Mouse (Mus musculus) neural tube, embryonic 15.5 days (tissue): ENCODE measurements around the gene 1700020D05Rik. TPM values are rescaled to one million over a fixed set of nuclear protein-coding genes. Genes with fewer than 3 reads are reported as not detected.
"Not testable (repeated sequence)": the region's sequence is repeated elsewhere in the genome, so short reads cannot be mapped to it uniquely, and the experiment has no call there.

Source experiments
- ATAC-seq: fragments of 200-750 bp; cut with Nextera tagmentation; 2 replicates; pipeline ENCODE4 v1.8.0; 2017; ENCODE audit warnings: mild to moderate bottlenecking, moderate TSS enrichment, moderate library complexity; ENCODE audit not compliant: low FRiP score
- H3K27ac ChIP-seq: fragments of 300-500 bp; sonication (generic); replicated peaks from 2 replicates; pipeline ENCODE4 v1.5.1; 2015; ENCODE audit warnings: mild to moderate bottlenecking, inconsistent platforms
- H3K27me3 ChIP-seq: fragments of 300-500 bp; sonication (generic); replicated peaks from 2 replicates; pipeline ENCODE4 v1.6.1; 2015; ENCODE audit warnings: inconsistent platforms
- H3K36me3 ChIP-seq: fragments of 300-500 bp; sonication (generic); 2 replicates; pipeline ENCODE4 v1.6.1; 2015; ENCODE audit warnings: inconsistent platforms
- H3K4me1 ChIP-seq: fragments of 300-500 bp; sonication (generic); 2 replicates; pipeline ENCODE4 v1.6.1; 2015; ENCODE audit warnings: inconsistent platforms
- H3K4me2 ChIP-seq: fragments of 300-500 bp; sonication (generic); 2 replicates; pipeline ENCODE4 v1.6.1; 2015; ENCODE audit warnings: inconsistent platforms, mild to moderate bottlenecking, moderate library complexity
- H3K4me3 ChIP-seq: fragments of 300-500 bp; sonication (generic); replicated peaks from 2 replicates; pipeline ENCODE4 v1.5.1; 2015; ENCODE audit warnings: mild to moderate bottlenecking, inconsistent platforms
- H3K9ac ChIP-seq: fragments of 300-500 bp; sonication (generic); replicated peaks from 2 replicates; pipeline ENCODE4 v1.6.1; 2015; ENCODE audit warnings: mild to moderate bottlenecking, inconsistent platforms
- H3K9me3 ChIP-seq: fragments of 300-500 bp; sonication (generic); replicated peaks from 2 replicates; pipeline ENCODE4 v1.6.1; 2016; ENCODE audit warnings: inconsistent platforms
- WGBS: fragments of 180-500 bp; shearing (Covaris S2); methylation state at CpG from one replicate; pipeline ENCODE4 v1.1.7; 2015; ENCODE audit warnings: mixed read lengths; 5-methylcytosine and 5-hydroxymethylcytosine counted together
- polyA plus RNA-seq: library from polyadenylated mRNA; unstranded; fragments of >200 nt; fragmentation: Nextera tagmentation; extraction: Ambion mirVana; gene quantifications from 2 replicates; pipeline ENCODE4 v1.2.1, GENCODE M21; 2015

1700020D05Rik gene
- polyA plus RNA-seq, 1 experiment from 2014 or later = 0.20 TPM

- Histone ChIP-seq H3K9me3 (no peaks in the 10 kb centered on the region), H3K36me3 (peaks cover 53% of the 10 kb centered on the region), H3K9ac (no peak overlapping the region), H3K4me3 (0 out of 2 replicates have a peak overlapping the region, but pooled peaks have one; percentile 98), H3K27me3 (no peaks in the 10 kb centered on the region), H3K4me2 (peak overlapping the region; percentile 85), H3K4me1 (peaks cover 42% of the 10 kb centered on the region), H3K27ac (no peak overlapping the region)
- no peak for ATAC-seq
- WGBS = 89% methylated on average over 4 of the region's 4 CpGs
Observed at GRCm38 (mm10) chr19:5492641-5493040, 10.9 kb downstream of the 1700020D05Rik start.

GRCm38 (mm10) chr19:5490898-5491708 lies 12.5 kb downstream of the 1700020D05Rik start:
- Histone ChIP-seq H3K9me3 (no peaks in the 10 kb centered on the region), H3K4me1 (peaks cover 57% of the 10 kb centered on the region), H3K4me3 (peak overlapping the region; percentile 98), H3K27ac (peak overlapping the region; percentile 99), H3K36me3 (peaks cover 38% of the 10 kb centered on the region), H3K27me3 (no peaks in the 10 kb centered on the region), H3K9ac (peak overlapping the region; percentile 83), H3K4me2 (peak overlapping the region; percentile 85)
- ATAC-seq = peak; percentile 25
- WGBS = under 1% methylated on average over 56 of the region's 59 CpGs

GRCm38 (mm10) chr19:5490313-5490897 lies 13.2 kb downstream of the 1700020D05Rik start, which contains the start of gene Cfl1:
TSS of gene Cfl1 (plus strand) at chr19:5490455.
- WGBS = under 1% methylated on average over 61 of the region's 62 CpGs
- Histone ChIP-seq H3K27me3 (no peaks in the 10 kb centered on the region), H3K9ac (peak within 1 kb of the TSS; percentile 83), H3K9me3 (no peaks in the 10 kb centered on the region), H3K4me3 (peak within 1 kb of the TSS; percentile 98), H3K27ac (peak within 1 kb of the TSS; percentile 99), H3K36me3 (peaks cover 32% of the 10 kb centered on the region), H3K4me2 (peak within 1 kb of the TSS; percentile 85), H3K4me1 (peaks cover 59% of the 10 kb centered on the region)
- peak; percentile 72 for ATAC-seq

DNA sequence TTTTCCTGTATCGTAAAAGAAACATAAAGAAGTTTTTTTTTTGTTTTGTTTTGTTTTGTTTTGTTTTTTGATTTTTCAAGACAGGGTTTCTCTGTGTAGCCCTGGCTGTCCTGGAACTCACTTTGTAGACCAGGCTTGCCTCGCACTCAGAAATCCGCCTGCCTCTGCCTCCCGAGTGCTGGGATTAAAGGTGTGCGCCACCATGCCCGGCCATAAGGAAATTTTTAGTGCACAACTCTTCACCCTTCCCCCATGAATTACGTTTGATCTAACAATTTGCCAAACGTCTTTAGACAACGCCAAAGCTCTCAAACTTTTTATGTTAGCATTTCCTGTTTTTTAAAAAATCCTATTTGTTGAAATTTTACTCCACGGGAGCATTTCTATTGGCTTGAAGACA lies 13.9 kb downstream of the 1700020D05Rik start:
- not testable (repeated sequence) for H3K9ac ChIP-seq, H3K9me3 ChIP-seq, H3K27me3 ChIP-seq, ATAC-seq
- peak overlapping the region; percentile 85 for H3K4me2 ChIP-seq
- 55% methylated on average over 10 of the region's 10 CpGs for WGBS
- H3K36me3 ChIP-seq = peaks cover 35% of the 10 kb centered on the region
- peaks cover 59% of the 10 kb centered on the region for H3K4me1 ChIP-seq
- H3K27ac ChIP-seq = peak overlapping the region; percentile 99
- H3K4me3 ChIP-seq = peak overlapping the region; percentile 98

GRCm38 (mm10) chr19:5488878-5489571 lies 14.6 kb downstream of the 1700020D05Rik start:
- under 1% methylated on average over 26 of the region's 26 CpGs for WGBS
- peak overlapping the region; percentile 48 for H3K9ac ChIP-seq
- H3K4me1 ChIP-seq = peaks cover 55% of the 10 kb centered on the region

DNA sequence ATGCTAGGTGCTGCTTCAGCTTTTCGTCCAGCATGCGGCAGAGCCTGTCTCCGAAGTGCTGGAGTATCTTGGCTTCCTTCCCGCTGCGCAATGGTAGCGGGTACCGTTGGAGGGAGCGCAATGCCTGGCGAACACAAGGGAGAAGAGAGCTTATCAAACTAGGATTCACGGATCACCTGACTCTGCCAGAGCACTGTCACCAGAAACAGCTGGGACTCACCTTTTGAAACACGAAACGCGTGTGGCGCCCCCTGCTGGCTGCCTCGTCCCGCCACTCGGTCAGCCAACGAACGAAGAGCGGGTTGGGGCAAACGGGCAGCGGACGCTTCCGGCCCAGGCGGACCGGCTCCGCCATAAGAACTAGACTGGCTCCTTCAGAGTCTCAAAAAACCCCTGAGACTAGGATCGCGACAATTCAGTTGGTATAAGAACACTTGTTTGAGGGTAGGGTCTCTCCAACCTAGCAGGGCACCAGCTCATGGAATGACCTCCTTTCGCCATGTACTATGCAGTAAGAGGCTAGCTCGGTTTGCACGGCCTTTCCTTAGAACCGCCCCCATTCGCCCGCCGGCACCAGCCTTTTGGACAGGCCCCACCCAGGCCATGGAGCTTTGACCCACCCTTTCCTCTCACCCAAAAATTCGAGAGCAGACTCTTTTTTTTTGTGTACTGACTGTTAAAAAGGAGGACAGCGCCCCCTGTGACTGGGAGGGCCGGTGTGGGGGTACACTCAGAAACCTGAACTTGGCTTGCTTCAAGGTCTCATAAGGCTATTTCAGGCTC lies 15.6 kb downstream of the 1700020D05Rik start, which contains the start of gene Mus81:
Gene Mus81 (minus strand): TSS at position 635 of the 783 bp plus-strand sequence.
- peak; percentile 58 for ATAC-seq
- Histone ChIP-seq H3K4me3 (peak within 1 kb of the TSS; percentile 63), H3K9ac (peak within 1 kb of the TSS; percentile 64), H3K36me3 (peaks cover 35% of the 10 kb centered on the region), H3K4me1 (peaks cover 49% of the 10 kb centered on the region), H3K27ac (peak within 1 kb of the TSS; percentile 99), H3K27me3 (no peaks in the 10 kb centered on the region), H3K9me3 (no peaks in the 10 kb centered on the region), H3K4me2 (peak within 1 kb of the TSS; percentile 85)
- under 1% methylated on average over 39 of the region's 39 CpGs for WGBS

More at GRCm38 (mm10) chr19:5488878-5489571, 14.6 kb downstream of the 1700020D05Rik start:
- Histone ChIP-seq H3K9me3 (no peaks in the 10 kb centered on the region), H3K27ac (peak overlapping the region; percentile 99), H3K4me2 (peak overlapping the region; percentile 85), H3K27me3 (no peaks in the 10 kb centered on the region), H3K36me3 (peaks cover 35% of the 10 kb centered on the region), H3K4me3 (peak overlapping the region; percentile 63)
- peak; percentile 72 for ATAC-seq

DNA sequence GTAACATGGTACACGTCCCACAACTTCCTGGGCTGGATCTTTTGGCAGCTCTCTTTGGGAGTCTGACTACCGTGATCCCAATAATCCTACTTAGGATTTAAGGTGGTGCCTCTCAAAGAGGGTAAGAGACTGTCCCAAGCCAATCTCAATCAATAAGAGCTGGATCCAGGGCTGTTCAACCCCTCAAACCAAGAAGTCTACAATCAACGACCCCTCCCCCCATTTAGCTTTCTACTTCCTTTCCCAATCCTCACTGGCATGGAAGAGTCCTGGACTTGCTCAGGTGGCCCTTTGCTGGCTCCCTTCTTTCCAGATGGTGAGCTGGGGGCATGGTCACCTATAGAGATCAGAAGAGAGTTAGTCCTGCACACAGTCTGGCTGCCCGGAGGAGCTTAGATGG lies 16.8 kb downstream of the 1700020D05Rik start:
- H3K4me3 ChIP-seq = peak overlapping the region; percentile 63
- no peak for ATAC-seq
- 88% methylated on average over 4 of the region's 4 CpGs for WGBS

GRCm38 (mm10) chr19:5486286-5486685 lies 17.3 kb downstream of the 1700020D05Rik start:
- H3K4me3 ChIP-seq = no peak overlapping the region
- no peaks in the 10 kb centered on the region for H3K27me3 ChIP-seq
- no peak for ATAC-seq
- H3K9me3 ChIP-seq = no peaks in the 10 kb centered on the region
- H3K4me1 ChIP-seq = peaks cover 35% of the 10 kb centered on the region
- 88% methylated on average over 8 of the region's 8 CpGs for WGBS
- no peak overlapping the region for H3K27ac ChIP-seq
- 0 out of 2 replicates have a peak overlapping the region, but pooled peaks have one; percentile 85 for H3K4me2 ChIP-seq
- H3K36me3 ChIP-seq = peaks cover 42% of the 10 kb centered on the region
- H3K9ac ChIP-seq = no peak overlapping the region

More for the DNA sequence above, 16.8 kb downstream of the 1700020D05Rik start:
- peak overlapping the region; percentile 85 for H3K4me2 ChIP-seq
- no peak overlapping the region for H3K9ac ChIP-seq
- peaks cover 37% of the 10 kb centered on the region for H3K36me3 ChIP-seq
- H3K9me3 ChIP-seq = no peaks in the 10 kb centered on the region
- H3K27ac ChIP-seq = peak overlapping the region; percentile 99; the same call in 1 of the 2 replicates
- peaks cover 37% of the 10 kb centered on the region for H3K4me1 ChIP-seq
- H3K27me3 ChIP-seq = no peaks in the 10 kb centered on the region

DNA sequence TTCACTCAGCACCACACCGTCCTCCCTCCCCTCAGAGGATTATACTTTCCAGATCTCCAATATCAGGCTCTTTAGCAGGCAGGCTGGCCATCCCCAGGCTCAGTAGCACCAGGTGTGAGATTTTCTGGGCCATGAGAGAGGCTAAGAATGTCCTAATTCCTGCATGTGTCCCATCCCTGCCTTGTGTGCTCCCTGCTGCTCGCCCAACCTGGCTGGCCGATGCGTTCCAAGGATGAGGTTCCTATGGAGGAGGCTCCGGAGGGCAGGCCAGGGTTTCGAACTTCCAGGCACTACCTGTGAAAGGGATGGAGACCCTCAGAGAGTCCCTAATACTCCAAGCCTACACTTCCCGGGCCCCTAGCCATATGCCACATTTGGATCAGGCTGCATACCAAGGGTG lies 17.8 kb downstream of the 1700020D05Rik start:
- Histone ChIP-seq H3K27ac (no peak overlapping the region), H3K4me1 (peaks cover 35% of the 10 kb centered on the region), H3K9me3 (no peaks in the 10 kb centered on the region), H3K27me3 (no peaks in the 10 kb centered on the region), H3K36me3 (peaks cover 44% of the 10 kb centered on the region), H3K9ac (no peak overlapping the region), H3K4me3 (no peak overlapping the region), H3K4me2 (no peak overlapping the region)
- 94% methylated on average over 7 of the region's 7 CpGs for WGBS
- no peak for ATAC-seq

GRCm38 (mm10) chr19:5485371-5485770 lies 18.2 kb downstream of the 1700020D05Rik start:
- Histone ChIP-seq H3K9ac (no peak overlapping the region), H3K9me3 (no peaks in the 10 kb centered on the region), H3K4me1 (peaks cover 35% of the 10 kb centered on the region), H3K27me3 (no peaks in the 10 kb centered on the region), H3K36me3 (peaks cover 44% of the 10 kb centered on the region), H3K4me3 (no peak overlapping the region), H3K4me2 (no peak overlapping the region), H3K27ac (no peak overlapping the region)
- 95% methylated on average over 8 of the region's 8 CpGs for WGBS
- ATAC-seq = no peak

- H3K9me3 ChIP-seq = no peaks in the 10 kb centered on the region
- H3K4me3 ChIP-seq = no peak overlapping the region
- WGBS = 89% methylated on average over 5 of the region's 5 CpGs
- H3K9ac ChIP-seq = no peak overlapping the region
- no peak for ATAC-seq
- H3K27me3 ChIP-seq = no peaks in the 10 kb centered on the region
- H3K4me1 ChIP-seq = peaks cover 29% of the 10 kb centered on the region
- H3K27ac ChIP-seq = no peak overlapping the region
- no peak overlapping the region for H3K4me2 ChIP-seq
- H3K36me3 ChIP-seq = peaks cover 52% of the 10 kb centered on the region
Observed at GRCm38 (mm10) chr19:5484496-5484895, 19.1 kb downstream of the 1700020D05Rik start.
